Mouse (Mus musculus): ENCODE results near the gene Rab43. TPM values are rescaled to one million over a fixed set of nuclear protein-coding genes. Genes with fewer than 3 reads are reported as not detected.
A peak's percentile ranks its signal among the peaks of the same experiment; 100 is the strongest.

Rab43 gene
- polyA plus RNA-seq (2014; fragmentation: Nextera tagmentation; extraction: Ambion mirVana), result 5.0 and 6.8 TPM in 2 replicates

- WGBS, result under 1% methylated on average over 50 of the region's 56 CpGs
- H3K36me3 ChIP-seq (ENCODE audit: control insufficient read depth, insufficient read depth, low read length), result no peaks in the 10 kb centered on the region
- DNase-seq (ENCODE audit: low spot score), result peak; percentile 91
- no peaks in the 10 kb centered on the region for H3K9me3 ChIP-seq (ENCODE audit: control insufficient read depth, low read length)
- no peak within 1 kb of the TSS for H3K27ac ChIP-seq (ENCODE audit: low read depth, low read length)
- H3K4me2 ChIP-seq (replicated peaks; ENCODE audit: low read depth, low read length), result peak within 1 kb of the TSS; percentile 90
- peak within 1 kb of the TSS; percentile 76 for H3K9ac ChIP-seq (ENCODE audit: low read depth, low read length)
- H3K4me1 ChIP-seq (replicated peaks; ENCODE audit: control insufficient read depth, insufficient read depth, low read length), result no peaks in the 10 kb centered on the region; the same call in 1 of the 2 replicates
- peak within 1 kb of the TSS; percentile 71 for H3K4me3 ChIP-seq (ENCODE audit: low read depth, low read length)
- 0 out of 2 replicates have a peak, but pooled peaks cover 2% of the 10 kb centered on the region for H3K27me3 ChIP-seq (ENCODE audit: control insufficient read depth, insufficient read depth, low read length)
- ATAC-seq (ENCODE audit: low FRiP score), result peak; percentile 97
Measured at GRCm38 (mm10) chr6:87811675-87812338, at the start of gene Rab43. TSS of gene Rab43 (minus strand) at chr6:87812164.

DNA sequence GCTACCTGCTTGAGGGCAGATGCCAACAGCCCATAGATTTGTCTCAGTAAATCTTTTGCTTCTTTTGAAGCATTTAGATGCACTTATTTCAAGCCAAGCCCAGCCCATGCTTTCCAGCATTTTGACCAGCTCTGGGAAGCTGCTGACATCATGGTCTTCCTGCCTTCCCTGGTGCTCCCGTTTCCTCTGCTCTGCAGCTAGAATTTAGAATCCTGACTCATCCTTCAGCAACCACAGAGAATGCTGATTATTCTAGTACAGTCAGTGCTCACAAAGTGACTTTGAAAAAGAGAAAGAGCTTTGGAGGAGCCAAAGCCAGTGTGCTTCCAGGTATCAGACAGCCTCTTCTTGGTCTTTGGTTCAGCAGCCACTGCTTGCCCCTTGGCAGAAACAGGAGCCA is 45.1 kb upstream of the Rab43 start:
- ATAC-seq (ENCODE audit: low FRiP score), result no peak
- no peak overlapping the region for H3K4me3 ChIP-seq (ENCODE audit: low read depth, low read length)
- H3K36me3 ChIP-seq (ENCODE audit: control insufficient read depth, insufficient read depth, low read length), result no peaks in the 10 kb centered on the region
- H3K4me1 ChIP-seq (replicated peaks; ENCODE audit: control insufficient read depth, insufficient read depth, low read length), result no peaks in the 10 kb centered on the region
- H3K9ac ChIP-seq (ENCODE audit: low read depth, low read length), result no peak overlapping the region
- DNase-seq (ENCODE audit: low spot score), result no peak
- H3K27ac ChIP-seq (ENCODE audit: low read depth, low read length), result no peak overlapping the region
- WGBS, result 74% methylated on average over 1 of the region's 1 CpGs
- H3K4me2 ChIP-seq (replicated peaks; ENCODE audit: low read depth, low read length), result no peak overlapping the region
- H3K9me3 ChIP-seq (ENCODE audit: control insufficient read depth, low read length), result no peaks in the 10 kb centered on the region
- H3K27me3 ChIP-seq (ENCODE audit: control insufficient read depth, insufficient read depth, low read length), result no peaks in the 10 kb centered on the region

DNA sequence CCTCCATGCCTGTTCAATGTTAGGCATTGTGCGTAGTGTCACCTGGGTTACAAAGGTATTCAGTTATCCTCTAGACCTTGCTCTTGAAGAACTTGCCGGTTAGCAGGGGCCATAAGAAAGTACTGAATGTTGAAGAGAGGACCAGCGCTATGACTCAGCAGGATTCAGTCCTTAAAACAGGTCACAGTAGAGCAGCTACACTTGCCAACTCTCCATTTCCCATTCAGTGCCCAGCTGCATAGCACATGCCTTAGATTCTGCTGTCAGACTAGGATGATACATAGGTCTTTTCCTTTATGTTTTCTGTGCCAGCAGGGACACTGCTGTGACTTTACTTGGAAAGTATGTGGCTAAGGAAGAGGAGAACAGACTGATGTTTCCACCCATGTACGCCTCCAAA is 41.5 kb upstream of the Rab43 start:
- Histone ChIP-seq H3K4me3 (ENCODE audit: low read depth, low read length) (no peak overlapping the region), H3K36me3 (ENCODE audit: control insufficient read depth, insufficient read depth, low read length) (no peaks in the 10 kb centered on the region), H3K27me3 (ENCODE audit: control insufficient read depth, insufficient read depth, low read length) (no peaks in the 10 kb centered on the region), H3K9ac (ENCODE audit: low read depth, low read length) (no peak overlapping the region), H3K4me2 (replicated peaks; ENCODE audit: low read depth, low read length) (no peak overlapping the region), H3K9me3 (ENCODE audit: control insufficient read depth, low read length) (no peaks in the 10 kb centered on the region), H3K4me1 (replicated peaks; ENCODE audit: control insufficient read depth, insufficient read depth, low read length) (peaks cover under 1% of the 10 kb centered on the region; the same call in 1 of the 2 replicates), H3K27ac (ENCODE audit: low read depth, low read length) (no peak overlapping the region)
- 81% methylated on average over 4 of the region's 4 CpGs for WGBS
- DNase-seq (ENCODE audit: low spot score) (no peak), ATAC-seq (ENCODE audit: low FRiP score) (no peak)

DNA sequence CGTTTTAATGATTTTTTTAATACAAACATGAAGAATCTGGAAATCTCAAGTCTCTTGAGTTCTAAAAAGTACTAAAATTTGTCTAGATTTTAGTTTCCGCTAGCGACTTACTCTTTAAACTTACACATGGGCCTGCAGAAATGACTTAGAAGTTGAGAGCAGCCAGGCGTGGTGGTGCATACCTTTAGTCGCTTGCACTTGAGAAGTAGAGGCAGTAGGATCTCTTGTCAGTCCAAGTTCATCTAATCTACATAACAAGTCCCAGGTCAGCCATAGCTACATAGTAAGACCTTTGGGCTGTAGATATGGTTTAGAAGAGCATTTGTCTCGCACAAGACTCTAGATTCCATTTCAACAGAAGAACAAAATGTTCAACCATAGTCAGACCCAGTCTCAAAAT is 39.9 kb upstream of the Rab43 start:
- peaks cover 3% of the 10 kb centered on the region; the same call in 1 of the 2 replicates for H3K4me1 ChIP-seq (replicated peaks; ENCODE audit: control insufficient read depth, insufficient read depth, low read length)
- DNase-seq (ENCODE audit: low spot score) (no peak), ATAC-seq (ENCODE audit: low FRiP score) (no peak)
- no peaks in the 10 kb centered on the region for H3K27me3 ChIP-seq (ENCODE audit: control insufficient read depth, insufficient read depth, low read length)
- WGBS, result 77% methylated on average over 6 of the region's 6 CpGs
- H3K9me3 ChIP-seq (ENCODE audit: control insufficient read depth, low read length), result no peaks in the 10 kb centered on the region
- H3K27ac ChIP-seq (ENCODE audit: low read depth, low read length), result no peak overlapping the region
- no peak overlapping the region for H3K4me3 ChIP-seq (ENCODE audit: low read depth, low read length)
- no peak overlapping the region for H3K9ac ChIP-seq (ENCODE audit: low read depth, low read length)
- H3K36me3 ChIP-seq (ENCODE audit: control insufficient read depth, insufficient read depth, low read length), result no peaks in the 10 kb centered on the region
- H3K4me2 ChIP-seq (replicated peaks; ENCODE audit: low read depth, low read length), result no peak overlapping the region

GRCm38 (mm10) chr6:87850900-87851614 is 39.1 kb upstream of the Rab43 start, which contains the start of gene Cnbp:
TSS of gene Cnbp (minus strand) at chr6:87851106.
- Histone ChIP-seq H3K4me1 (replicated peaks; ENCODE audit: control insufficient read depth, insufficient read depth, low read length) (peaks cover 3% of the 10 kb centered on the region; the same call in 1 of the 2 replicates), H3K27ac (ENCODE audit: low read depth, low read length) (peak within 1 kb of the TSS; percentile 80), H3K4me3 (ENCODE audit: low read depth, low read length) (peak within 1 kb of the TSS; percentile 100), H3K27me3 (ENCODE audit: control insufficient read depth, insufficient read depth, low read length) (no peaks in the 10 kb centered on the region), H3K9ac (ENCODE audit: low read depth, low read length) (peak within 1 kb of the TSS; percentile 99), H3K36me3 (ENCODE audit: control insufficient read depth, insufficient read depth, low read length) (no peaks in the 10 kb centered on the region), H3K4me2 (replicated peaks; ENCODE audit: low read depth, low read length) (peak within 1 kb of the TSS; percentile 78), H3K9me3 (ENCODE audit: control insufficient read depth, low read length) (no peaks in the 10 kb centered on the region)
- WGBS, result under 1% methylated on average over 55 of the region's 55 CpGs
- ATAC-seq (ENCODE audit: low FRiP score) (peak; percentile 98), DNase-seq (ENCODE audit: low spot score) (peak; percentile 99)

GRCm38 (mm10) chr6:87850155-87850899 is 38.4 kb upstream of the Rab43 start:
- WGBS, result under 1% methylated on average over 66 of the region's 73 CpGs
- H3K36me3 ChIP-seq (ENCODE audit: control insufficient read depth, insufficient read depth, low read length), result peaks cover 3% of the 10 kb centered on the region; the same call in 1 of the 2 replicates
- H3K4me3 ChIP-seq (ENCODE audit: low read depth, low read length), result peak overlapping the region; percentile 100
- H3K27me3 ChIP-seq (ENCODE audit: control insufficient read depth, insufficient read depth, low read length), result no peaks in the 10 kb centered on the region
- H3K27ac ChIP-seq (ENCODE audit: low read depth, low read length), result peak overlapping the region; percentile 80
- H3K9me3 ChIP-seq (ENCODE audit: control insufficient read depth, low read length), result no peaks in the 10 kb centered on the region
- DNase-seq (ENCODE audit: low spot score) (peak; percentile 71), ATAC-seq (ENCODE audit: low FRiP score) (peak; percentile 83)
- peak overlapping the region; percentile 99 for H3K9ac ChIP-seq (ENCODE audit: low read depth, low read length)
- H3K4me2 ChIP-seq (replicated peaks; ENCODE audit: low read depth, low read length), result peak overlapping the region; percentile 78
- H3K4me1 ChIP-seq (replicated peaks; ENCODE audit: control insufficient read depth, insufficient read depth, low read length), result peaks cover 3% of the 10 kb centered on the region; the same call in 1 of the 2 replicates

GRCm38 (mm10) chr6:87849780-87850154 is 37.8 kb upstream of the Rab43 start:
- H3K27ac ChIP-seq (ENCODE audit: low read depth, low read length), result no peak overlapping the region
- H3K9me3 ChIP-seq (ENCODE audit: control insufficient read depth, low read length), result no peaks in the 10 kb centered on the region
- H3K4me2 ChIP-seq (replicated peaks; ENCODE audit: low read depth, low read length), result peak overlapping the region; percentile 78
- DNase-seq (ENCODE audit: low spot score), result peak; percentile 47
- ATAC-seq (ENCODE audit: low FRiP score), result no peak
- no peaks in the 10 kb centered on the region for H3K27me3 ChIP-seq (ENCODE audit: control insufficient read depth, insufficient read depth, low read length)
- under 1% methylated on average over 8 of the region's 8 CpGs for WGBS
- H3K4me3 ChIP-seq (ENCODE audit: low read depth, low read length), result peak overlapping the region; percentile 100
- H3K36me3 ChIP-seq (ENCODE audit: control insufficient read depth, insufficient read depth, low read length), result peaks cover 8% of the 10 kb centered on the region
- H3K4me1 ChIP-seq (replicated peaks; ENCODE audit: control insufficient read depth, insufficient read depth, low read length), result peaks cover 3% of the 10 kb centered on the region; the same call in 1 of the 2 replicates
- peak overlapping the region; percentile 99 for H3K9ac ChIP-seq (ENCODE audit: low read depth, low read length)

DNA sequence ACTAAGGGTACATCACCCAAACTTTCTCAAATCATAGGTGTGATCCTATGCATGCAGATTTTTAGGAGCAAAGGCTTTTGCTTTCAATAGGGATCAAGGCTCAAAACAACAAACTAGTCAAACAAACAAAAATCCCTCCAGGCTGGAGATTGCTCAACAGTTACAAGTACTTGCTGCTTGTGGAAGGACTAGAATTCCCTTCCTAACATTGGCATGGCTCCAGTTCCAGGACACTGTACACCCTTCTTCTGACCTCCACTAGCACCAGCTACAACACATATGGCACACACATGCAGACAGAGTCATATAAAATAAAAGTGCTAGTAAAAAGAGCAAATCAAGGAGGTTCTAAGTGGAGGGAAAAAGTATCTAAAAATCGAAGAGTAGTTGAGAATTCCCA is 34.8 kb upstream of the Rab43 start:
- Histone ChIP-seq H3K9ac (ENCODE audit: low read depth, low read length) (no peak overlapping the region), H3K27me3 (ENCODE audit: control insufficient read depth, insufficient read depth, low read length) (no peaks in the 10 kb centered on the region), H3K9me3 (ENCODE audit: control insufficient read depth, low read length) (no peaks in the 10 kb centered on the region), H3K36me3 (ENCODE audit: control insufficient read depth, insufficient read depth, low read length) (peaks cover 18% of the 10 kb centered on the region), H3K4me3 (ENCODE audit: low read depth, low read length) (no peak overlapping the region), H3K4me2 (replicated peaks; ENCODE audit: low read depth, low read length) (no peak overlapping the region), H3K4me1 (replicated peaks; ENCODE audit: control insufficient read depth, insufficient read depth, low read length) (peaks cover 3% of the 10 kb centered on the region; the same call in 1 of the 2 replicates), H3K27ac (ENCODE audit: low read depth, low read length) (no peak overlapping the region)
- ATAC-seq (ENCODE audit: low FRiP score) (no peak), DNase-seq (ENCODE audit: low spot score) (no peak)
- 82% methylated on average over 1 of the region's 1 CpGs for WGBS
